Mouse (Mus musculus): Measurements from ENCODE around the gene Fance. TPM values are rescaled to one million over a fixed set of nuclear protein-coding genes. Genes with fewer than 3 reads are reported as not detected.
"Not testable (repeated sequence)": the region's sequence is repeated elsewhere in the genome, so short reads cannot be mapped to it uniquely, and the experiment has no call there.

The Fance gene
- polyA plus RNA-seq, 1 experiment = 32.1 TPM

GRCm38 (mm10) chr17:28321700-28322099 lies 8.4 kb downstream of the Fance start:
- TF ChIP-seq POLR2A (IDR thresholded peaks at IDR 0.05; ENCODE audit: borderline replicate concordance, low read depth, low read length) (no peak), CTCF (IDR thresholded peaks at IDR 0.05; ENCODE audit: low read depth, low read length) (no peak)
- Histone ChIP-seq H3K4me1 (ENCODE audit: control insufficient read depth, insufficient read depth, low read length) (peaks cover 3% of the 10 kb centered on the region), H3K27ac (ENCODE audit: insufficient read depth, low read depth, low read length) (no peak overlapping the region), H3K4me3 (ENCODE audit: insufficient read depth, low read length) (no peak overlapping the region)

- TF ChIP-seq CTCF (IDR thresholded peaks at IDR 0.05; ENCODE audit: low read depth, low read length) = no peak
- no peak for TF ChIP-seq POLR2A (IDR thresholded peaks at IDR 0.05; ENCODE audit: borderline replicate concordance, low read depth, low read length)
- Histone ChIP-seq H3K4me3 (ENCODE audit: insufficient read depth, low read length) (no peak overlapping the region), H3K27ac (ENCODE audit: insufficient read depth, low read depth, low read length) (no peak overlapping the region), H3K4me1 (ENCODE audit: control insufficient read depth, insufficient read depth, low read length) (peaks cover 15% of the 10 kb centered on the region)
Measured at GRCm38 (mm10) chr17:28323786-28324185, 10.5 kb downstream of the Fance start.

GRCm38 (mm10) chr17:28324416-28324815 lies 11.1 kb downstream of the Fance start:
- not testable (repeated sequence) for H3K4me3 ChIP-seq (ENCODE audit: insufficient read depth, low read length); H3K27ac ChIP-seq (ENCODE audit: insufficient read depth, low read depth, low read length)
- H3K4me1 ChIP-seq (ENCODE audit: control insufficient read depth, insufficient read depth, low read length) = peaks cover 15% of the 10 kb centered on the region

GRCm38 (mm10) chr17:28325751-28326150 lies 12.4 kb downstream of the Fance start:
- H3K4me1 ChIP-seq (ENCODE audit: control insufficient read depth, insufficient read depth, low read length) = peaks cover 15% of the 10 kb centered on the region
- H3K4me3 ChIP-seq (ENCODE audit: insufficient read depth, low read length) = no peak overlapping the region
- no peak overlapping the region for H3K27ac ChIP-seq (ENCODE audit: insufficient read depth, low read depth, low read length)
- TF ChIP-seq CTCF (IDR thresholded peaks at IDR 0.05; ENCODE audit: low read depth, low read length) (no peak), POLR2A (IDR thresholded peaks at IDR 0.05; ENCODE audit: borderline replicate concordance, low read depth, low read length) (no peak)

GRCm38 (mm10) chr17:28326951-28327350 lies 13.6 kb downstream of the Fance start:
- Histone ChIP-seq H3K4me3 (ENCODE audit: insufficient read depth, low read length) (no peak overlapping the region), H3K27ac (ENCODE audit: insufficient read depth, low read depth, low read length) (peak overlapping the region; percentile 99), H3K4me1 (ENCODE audit: control insufficient read depth, insufficient read depth, low read length) (peaks cover 15% of the 10 kb centered on the region)
- TF ChIP-seq POLR2A (IDR thresholded peaks at IDR 0.05; ENCODE audit: borderline replicate concordance, low read depth, low read length) (no peak), CTCF (IDR thresholded peaks at IDR 0.05; ENCODE audit: low read depth, low read length) (no peak)

GRCm38 (mm10) chr17:28327673-28328325 lies 14.5 kb downstream of the Fance start:
- peaks cover 15% of the 10 kb centered on the region for H3K4me1 ChIP-seq (ENCODE audit: control insufficient read depth, insufficient read depth, low read length)
- H3K4me3 ChIP-seq (ENCODE audit: insufficient read depth, low read length) = peak overlapping the region; percentile 94
- H3K27ac ChIP-seq (ENCODE audit: insufficient read depth, low read depth, low read length) = peak overlapping the region; percentile 99
- TF ChIP-seq POLR2A (IDR thresholded peaks at IDR 0.05; ENCODE audit: borderline replicate concordance, low read depth, low read length) (no peak), CTCF (IDR thresholded peaks at IDR 0.05; ENCODE audit: low read depth, low read length) (no peak)

- peak within 1 kb of the TSS; percentile 94 for H3K4me3 ChIP-seq (ENCODE audit: insufficient read depth, low read length)
- peak within 1 kb of the TSS; percentile 99 for H3K27ac ChIP-seq (ENCODE audit: insufficient read depth, low read depth, low read length)
- TF ChIP-seq CTCF (IDR thresholded peaks at IDR 0.05; ENCODE audit: low read depth, low read length) = peak; percentile 47
- 0 out of 2 replicates have a peak, but pooled peaks have one; percentile 33 for TF ChIP-seq POLR2A (IDR thresholded peaks at IDR 0.05; ENCODE audit: borderline replicate concordance, low read depth, low read length)
- H3K4me1 ChIP-seq (ENCODE audit: control insufficient read depth, insufficient read depth, low read length) = peaks cover 15% of the 10 kb centered on the region
Measured at GRCm38 (mm10) chr17:28328366-28328928, 15.1 kb downstream of the Fance start, which contains the start of gene Rpl10a. Gene Rpl10a (plus strand): TSS chr17:28328471.

GRCm38 (mm10) chr17:28328946-28329345 lies 15.6 kb downstream of the Fance start:
- Histone ChIP-seq H3K4me3 (ENCODE audit: insufficient read depth, low read length) (peak overlapping the region; percentile 94), H3K4me1 (ENCODE audit: control insufficient read depth, insufficient read depth, low read length) (peaks cover 15% of the 10 kb centered on the region), H3K27ac (ENCODE audit: insufficient read depth, low read depth, low read length) (peak overlapping the region; percentile 99)
- TF ChIP-seq CTCF (IDR thresholded peaks at IDR 0.05; ENCODE audit: low read depth, low read length) = no peak
- TF ChIP-seq POLR2A (IDR thresholded peaks at IDR 0.05; ENCODE audit: borderline replicate concordance, low read depth, low read length) = no peak

GRCm38 (mm10) chr17:28329503-28330231 lies 16.3 kb downstream of the Fance start:
- Histone ChIP-seq H3K4me3 (ENCODE audit: insufficient read depth, low read length) (peak overlapping the region; percentile 94), H3K27ac (ENCODE audit: insufficient read depth, low read depth, low read length) (peak overlapping the region; percentile 99), H3K4me1 (ENCODE audit: control insufficient read depth, insufficient read depth, low read length) (peaks cover 15% of the 10 kb centered on the region)
- TF ChIP-seq CTCF (IDR thresholded peaks at IDR 0.05; ENCODE audit: low read depth, low read length) (no peak), POLR2A (IDR thresholded peaks at IDR 0.05; ENCODE audit: borderline replicate concordance, low read depth, low read length) (no peak)

- Histone ChIP-seq H3K4me3 (ENCODE audit: insufficient read depth, low read length) (peak overlapping the region; percentile 94), H3K4me1 (ENCODE audit: control insufficient read depth, insufficient read depth, low read length) (peaks cover 15% of the 10 kb centered on the region), H3K27ac (ENCODE audit: insufficient read depth, low read depth, low read length) (no peak overlapping the region)
- TF ChIP-seq POLR2A (IDR thresholded peaks at IDR 0.05; ENCODE audit: borderline replicate concordance, low read depth, low read length) (no peak), CTCF (IDR thresholded peaks at IDR 0.05; ENCODE audit: low read depth, low read length) (no peak)
Measured at GRCm38 (mm10) chr17:28330232-28330546, 16.9 kb downstream of the Fance start.

GRCm38 (mm10) chr17:28330590-28330989 lies 17.3 kb downstream of the Fance start:
- H3K27ac ChIP-seq (ENCODE audit: insufficient read depth, low read depth, low read length) = not testable (repeated sequence)
- H3K4me1 ChIP-seq (ENCODE audit: control insufficient read depth, insufficient read depth, low read length) = peaks cover 15% of the 10 kb centered on the region
- peak overlapping the region; percentile 94 for H3K4me3 ChIP-seq (ENCODE audit: insufficient read depth, low read length)
